Mouse (Mus musculus) lung, postnatal 36 days (tissue): ENCODE measurements at regions not wholly inside any gene's neighbourhood (a gene's known extent, or its start where the extent isn't known, plus 50 kb on each side); places are given as distances from the start of the nearest gene placed in this dataset.
"Not testable (repeated sequence)": the region's sequence is repeated elsewhere in the genome, so short reads cannot be mapped to it uniquely, and the experiment has no call there.

ENCODE experiments used
- DNase-seq: peaks from one replicate; pipeline ENCODE4 v3.0.0; 2022; ENCODE audit warnings: mixed read lengths

DNA sequence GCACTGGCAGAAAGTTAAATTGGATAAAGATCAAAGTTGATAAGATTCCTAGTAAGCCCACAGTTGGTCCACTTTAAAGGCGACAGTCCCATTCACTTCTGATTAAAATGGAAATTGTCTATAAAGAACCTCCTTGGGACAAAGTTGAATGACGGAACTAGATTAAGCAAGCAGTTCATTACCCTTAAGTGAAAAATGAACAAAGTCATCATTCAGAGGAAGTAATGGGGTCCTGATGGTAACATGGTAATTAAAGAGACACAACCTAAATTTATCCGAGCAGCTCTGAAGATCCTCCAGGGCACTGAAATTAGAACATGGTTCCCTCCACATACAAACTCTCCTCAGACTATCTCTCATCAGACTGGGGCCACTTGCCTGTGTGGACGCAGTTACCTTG, 116.4 kb upstream of the Nabp1 start:
- no peak for DNase-seq

DNA sequence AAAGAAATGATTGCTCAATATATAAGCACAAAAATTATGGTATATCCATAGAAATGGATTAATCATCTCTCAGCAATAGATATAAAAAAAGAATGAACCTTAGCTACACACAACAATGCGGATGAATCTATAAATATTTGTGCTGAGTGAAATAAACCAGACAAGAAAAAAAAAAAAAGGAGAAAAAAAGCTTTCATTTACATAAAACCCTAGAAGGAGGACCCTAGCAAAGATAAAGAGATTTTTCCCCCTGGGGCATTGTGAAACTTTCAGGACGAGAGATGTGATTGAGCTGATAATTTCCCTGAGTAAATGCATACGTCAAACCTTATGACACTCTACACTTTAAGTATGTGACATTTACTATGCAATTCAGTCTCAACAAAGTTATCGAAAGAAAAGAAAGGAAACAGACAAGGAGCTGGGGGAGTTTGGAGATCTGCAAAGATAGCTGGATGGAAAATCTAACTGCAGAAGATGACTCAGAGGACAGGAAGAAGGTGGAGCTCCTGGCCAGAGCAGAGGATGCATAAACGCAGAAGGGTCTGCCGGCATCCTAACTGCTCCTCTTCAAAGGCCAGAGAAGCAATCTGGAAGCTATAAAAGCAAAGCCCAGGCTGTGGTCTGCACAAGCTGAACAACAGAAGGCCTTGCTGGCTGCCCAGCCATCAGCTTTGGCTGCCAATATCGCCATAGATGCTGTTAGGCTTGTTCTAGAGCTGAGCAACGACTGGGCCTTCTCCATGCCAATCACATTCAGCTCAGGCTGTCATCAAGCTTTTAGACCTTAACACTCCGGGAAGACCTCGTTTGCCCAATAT, 115.6 kb upstream of the Nabp1 start:
- DNase-seq: no peak

DNA sequence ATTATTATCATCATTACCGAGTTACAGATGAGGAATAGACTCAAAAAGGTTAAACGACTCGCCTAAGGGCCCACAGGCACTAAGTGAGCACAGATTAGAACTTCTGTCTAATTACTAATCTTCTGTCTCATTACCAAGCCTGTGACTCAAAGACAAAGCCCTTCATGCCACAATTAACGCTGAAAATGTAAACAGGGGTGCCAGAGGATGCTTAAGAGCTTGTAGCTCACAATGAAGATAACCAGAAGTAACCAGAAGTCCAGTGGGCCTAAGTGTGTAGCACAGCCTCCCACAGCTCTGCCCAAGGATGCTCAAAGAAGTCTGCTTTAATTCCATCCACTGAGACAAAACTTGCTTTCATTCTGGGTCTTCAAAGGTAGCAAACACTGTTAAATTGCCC, 113.7 kb upstream of the Nabp1 start:
- no peak for DNase-seq

DNA sequence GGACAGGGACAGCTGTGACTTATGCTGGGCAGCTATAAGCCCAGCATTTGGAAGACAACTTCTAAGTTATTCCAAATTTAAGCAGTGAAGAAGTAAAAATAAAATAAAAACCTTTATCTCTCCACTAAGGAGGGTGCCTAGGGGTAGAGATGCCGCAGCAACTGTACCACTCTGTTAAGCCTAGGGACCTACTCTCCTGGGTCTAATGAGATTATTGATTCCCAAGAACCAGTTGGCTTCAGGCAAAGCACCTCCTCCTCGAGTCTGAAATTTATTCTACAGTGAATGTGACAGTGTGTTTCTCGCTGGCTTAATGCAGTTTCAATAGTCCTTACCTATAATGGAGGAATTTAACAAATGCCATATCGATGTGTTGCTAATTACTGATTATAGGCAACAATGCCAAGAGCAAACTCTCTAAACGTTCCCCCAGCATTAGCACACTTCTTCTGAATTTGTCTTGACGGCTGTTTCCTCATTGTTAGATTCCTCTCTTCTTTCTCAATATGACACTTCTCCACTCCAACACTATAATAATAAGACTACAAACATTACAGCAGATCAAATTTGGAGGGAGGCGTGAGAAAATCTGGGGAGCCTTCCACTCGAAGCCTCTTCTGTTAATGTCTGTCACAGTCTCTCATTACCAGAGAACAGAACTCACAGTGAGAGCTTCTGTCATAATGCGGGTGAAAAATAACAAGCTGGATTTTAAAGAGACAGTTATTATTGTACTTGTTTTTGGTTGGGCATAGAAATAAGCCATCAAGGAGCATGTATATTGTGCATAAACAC, 112.6 kb upstream of the Nabp1 start:
- DNase-seq: no peak

DNA sequence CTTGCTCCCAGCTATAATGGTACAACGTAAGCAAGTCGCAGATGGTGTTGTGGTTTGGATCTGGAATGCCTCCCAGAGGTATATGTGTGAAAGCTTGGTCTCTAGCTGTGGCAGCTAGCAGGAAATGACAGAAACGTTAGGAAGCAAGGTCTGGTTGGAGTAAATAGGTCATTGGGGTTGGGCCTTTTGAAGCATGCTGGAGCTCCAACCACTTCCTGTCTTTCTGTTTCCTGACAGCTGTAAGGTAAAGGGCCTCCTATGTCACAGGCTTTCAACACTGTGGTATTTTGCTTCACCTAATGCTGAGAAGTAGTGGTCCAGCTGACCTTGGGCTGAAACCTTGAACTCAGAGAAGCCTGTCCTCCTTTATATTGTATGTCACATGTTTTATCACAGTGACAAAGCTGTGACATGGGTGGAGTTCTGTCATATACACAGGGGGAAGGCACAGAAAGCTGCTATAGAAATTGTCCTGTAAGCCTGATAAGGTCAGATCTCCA, 106.8 kb upstream of the Nabp1 start:
- DNase-seq: peak; percentile 43

DNA sequence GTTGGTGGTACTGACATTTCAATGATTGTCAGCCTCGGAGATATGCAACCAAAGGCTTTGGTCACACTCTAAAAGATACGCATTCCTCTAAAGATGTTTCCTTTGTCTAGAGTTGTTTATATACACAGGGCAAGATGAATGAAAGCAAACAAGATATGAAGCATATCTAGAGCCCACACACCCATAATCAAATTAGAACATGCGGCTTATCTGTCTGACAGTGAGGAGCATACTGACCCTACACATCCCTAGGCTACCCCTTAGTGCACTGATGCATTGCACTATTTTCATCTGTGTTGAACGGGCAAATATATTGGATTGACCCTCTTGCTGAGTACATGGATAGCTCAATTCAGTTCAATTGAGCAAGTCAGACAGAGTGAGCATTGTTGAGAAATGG, 105.6 kb upstream of the Nabp1 start:
- DNase-seq: no peak

DNA sequence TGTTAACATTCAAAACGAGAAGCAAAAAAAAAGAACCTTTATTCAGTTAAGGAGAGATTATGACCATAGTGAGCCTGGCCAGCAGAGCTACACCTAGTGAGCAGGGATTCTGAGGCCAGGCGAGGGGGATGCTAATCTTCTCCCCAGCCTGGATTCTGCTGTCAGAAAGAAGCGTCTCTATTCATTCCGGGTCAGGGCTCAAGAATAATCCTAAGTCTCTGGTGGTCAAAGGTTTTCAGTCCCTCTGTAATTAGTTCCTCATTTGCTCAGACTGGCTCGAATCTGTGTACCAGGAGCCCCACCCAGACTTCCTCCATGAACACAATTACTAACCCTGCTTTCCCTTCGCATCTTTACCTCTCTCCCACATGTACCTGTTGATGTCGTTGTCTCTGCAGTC, 101.8 kb upstream of the Nabp1 start:
- DNase-seq: peak; percentile 26

DNA sequence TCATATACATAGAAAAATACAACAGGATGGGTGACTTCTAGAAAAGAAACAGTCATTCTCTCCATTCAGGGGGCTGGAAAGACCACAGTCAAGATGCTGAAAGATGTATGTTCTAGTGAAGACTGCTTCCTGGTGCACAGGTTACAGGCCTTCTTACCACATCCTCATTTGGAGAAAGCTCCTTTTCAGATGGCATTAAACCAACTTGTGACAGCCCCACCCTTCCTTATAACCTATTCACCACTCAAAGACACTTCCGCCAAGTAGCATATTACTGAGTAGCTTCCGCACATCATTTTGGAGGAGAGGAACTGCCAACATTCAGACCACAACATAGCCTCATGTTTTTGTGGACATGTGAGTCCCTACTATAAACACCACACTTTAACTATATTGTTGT, 99.5 kb upstream of the Nabp1 start:
- peak; percentile 50 for DNase-seq

DNA sequence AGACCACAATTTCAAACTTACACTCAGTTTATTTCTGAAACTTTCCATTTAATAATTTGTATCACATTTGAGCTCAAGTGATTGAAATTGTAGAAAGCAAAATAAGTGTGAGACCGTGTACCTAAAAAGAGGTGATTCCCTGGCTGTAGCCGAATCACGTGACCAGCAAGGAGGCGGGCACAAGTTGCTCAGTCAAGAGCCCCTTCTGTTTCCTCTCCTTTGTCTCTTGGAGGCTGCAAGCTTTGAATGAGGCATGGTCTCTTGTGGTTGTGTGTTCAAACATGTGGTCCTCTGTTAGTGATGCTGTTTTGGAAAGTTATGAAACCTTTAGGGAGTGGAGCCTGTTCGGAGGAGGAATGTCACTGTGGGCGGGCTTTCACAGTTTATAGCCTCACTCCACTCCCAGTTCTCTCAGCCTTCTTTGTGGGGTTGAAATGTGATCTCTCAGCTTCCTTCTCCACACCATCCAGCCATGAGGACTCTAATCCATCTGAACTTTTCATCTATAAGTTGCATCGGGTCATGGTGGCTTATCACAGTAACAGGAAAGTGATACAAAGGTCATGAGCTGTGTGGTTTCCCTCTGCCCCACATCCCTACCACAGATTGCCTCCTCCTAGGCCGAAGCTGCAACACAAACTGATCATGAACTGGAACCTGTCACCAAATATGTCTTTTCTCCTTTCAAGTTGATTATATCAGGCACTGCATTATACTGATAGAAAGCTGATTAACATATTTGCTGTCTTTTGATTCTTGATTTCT, 94.3 kb upstream of the Nabp1 start:
- DNase-seq: no peak

DNA sequence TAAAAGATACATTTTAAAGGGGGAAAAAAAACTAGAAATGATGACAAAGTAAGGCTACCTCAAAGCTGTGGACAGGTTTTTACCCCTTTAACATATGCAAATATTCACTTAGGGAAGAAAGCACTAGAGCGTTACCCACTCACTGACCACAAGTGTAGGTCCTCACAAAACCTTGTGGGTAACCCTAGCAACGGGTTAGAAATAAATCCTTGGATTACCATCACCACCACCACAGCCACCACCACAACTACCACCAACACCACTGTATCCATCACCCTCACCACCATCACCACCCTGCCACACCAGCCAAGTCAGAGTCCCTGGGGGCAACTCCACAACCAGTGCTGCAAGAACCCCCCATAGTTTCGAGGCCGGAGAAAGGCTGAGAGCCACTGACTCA, 91.4 kb upstream of the Nabp1 start:
- DNase-seq: no peak

DNA sequence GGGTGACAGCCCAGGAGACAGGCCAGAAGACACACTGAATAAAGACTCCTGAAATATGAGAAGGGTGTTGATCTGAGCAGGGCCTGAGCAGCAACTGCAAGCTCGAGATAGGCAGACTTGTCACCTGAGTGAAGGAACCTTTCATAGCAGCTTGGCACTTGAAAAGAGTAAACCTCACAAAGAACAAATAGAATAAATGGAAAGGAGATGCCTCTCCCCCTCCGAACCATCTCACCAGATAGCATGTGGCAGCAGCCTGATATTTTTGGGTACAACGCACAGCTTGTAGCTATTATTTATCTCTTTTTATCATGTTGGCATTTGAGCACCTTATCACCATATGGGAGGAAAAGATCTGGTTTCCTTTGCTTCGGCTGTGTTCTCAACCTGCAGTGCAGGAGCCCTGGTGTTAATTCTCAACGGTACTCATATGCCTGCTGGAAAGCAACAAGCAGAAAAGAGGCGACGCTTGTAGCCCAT, 88.0 kb upstream of the Nabp1 start:
- DNase-seq: no peak

DNA sequence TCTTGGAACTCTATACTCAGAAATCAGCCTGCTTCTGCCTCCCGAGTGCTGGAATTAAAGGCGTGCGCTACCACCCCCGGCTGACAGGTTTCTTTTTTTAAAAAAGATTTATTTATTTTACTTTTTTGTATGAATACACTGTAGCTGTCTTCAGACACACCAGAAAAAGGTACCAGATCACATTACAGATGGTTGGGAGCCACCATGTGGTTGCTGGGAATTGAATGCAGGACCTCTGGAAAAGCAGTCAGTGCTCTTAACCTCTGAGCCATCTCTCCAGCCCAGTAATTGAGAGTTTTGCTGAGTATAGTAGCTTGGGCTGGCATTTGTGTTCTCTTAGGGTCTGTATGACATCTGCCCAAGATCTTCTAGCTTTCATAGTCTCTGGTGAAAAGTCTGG, 78.4 kb upstream of the Nabp1 start:
- DNase-seq: not testable (repeated sequence)

DNA sequence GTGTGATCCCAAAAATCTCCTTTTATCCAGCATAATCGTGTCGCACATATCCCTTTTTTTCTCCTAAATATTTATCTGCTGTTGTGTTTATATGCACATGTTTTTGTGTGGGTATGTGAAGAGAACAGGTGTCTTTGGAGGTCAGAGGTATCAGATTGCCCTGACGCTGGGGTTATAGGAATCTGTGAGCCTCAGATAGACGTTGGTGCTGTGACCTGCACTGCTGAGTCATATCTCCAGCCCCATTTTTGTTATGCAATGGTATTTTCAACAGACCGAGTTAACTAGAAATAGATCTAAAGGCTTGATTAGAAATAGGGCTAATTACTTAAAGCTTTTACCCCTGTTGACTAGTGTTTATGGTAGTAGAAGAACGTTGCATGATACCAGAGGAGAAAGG, 75.5 kb upstream of the Nabp1 start:
- no peak for DNase-seq

DNA sequence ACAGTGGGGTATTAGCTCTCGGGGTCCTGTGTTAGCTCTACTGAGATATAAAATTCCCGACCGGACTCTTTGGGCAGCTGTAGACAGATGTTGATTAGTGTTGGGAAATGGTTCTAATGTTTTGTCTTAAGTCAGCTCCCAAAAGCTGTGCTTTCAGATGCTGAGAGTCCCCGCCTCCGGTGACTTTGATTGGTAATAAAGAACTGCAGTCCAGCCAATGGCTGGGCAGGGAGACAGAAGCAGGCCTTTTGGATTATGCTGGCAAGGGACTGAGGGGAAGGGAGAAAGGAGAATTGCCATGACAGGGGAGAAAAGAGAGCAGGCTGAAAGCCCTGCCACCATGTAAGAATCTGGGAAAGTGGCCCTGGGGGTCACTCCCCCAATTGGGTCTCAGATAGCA, 73.4 kb upstream of the Nabp1 start:
- no peak for DNase-seq

DNA sequence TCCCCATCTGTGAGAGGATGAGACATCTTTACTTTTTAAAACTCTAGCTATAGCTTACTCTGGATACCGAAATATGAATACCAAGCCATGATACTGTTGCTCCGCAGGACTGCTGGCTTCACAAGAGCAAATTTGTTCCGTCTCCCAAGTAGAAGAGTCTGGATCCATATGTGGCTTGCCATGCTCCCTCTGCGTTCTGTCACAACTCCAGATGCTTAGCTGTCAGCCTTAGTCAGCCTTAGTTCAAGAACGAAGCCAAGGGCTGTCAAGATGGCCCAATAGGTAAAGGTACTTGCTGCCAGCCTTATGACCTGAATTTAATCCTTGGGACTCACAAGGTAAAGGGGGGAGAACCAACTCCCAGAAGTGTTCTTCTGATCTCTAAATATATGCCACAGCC, 64.6 kb upstream of the Nabp1 start:
- DNase-seq: no peak

DNA sequence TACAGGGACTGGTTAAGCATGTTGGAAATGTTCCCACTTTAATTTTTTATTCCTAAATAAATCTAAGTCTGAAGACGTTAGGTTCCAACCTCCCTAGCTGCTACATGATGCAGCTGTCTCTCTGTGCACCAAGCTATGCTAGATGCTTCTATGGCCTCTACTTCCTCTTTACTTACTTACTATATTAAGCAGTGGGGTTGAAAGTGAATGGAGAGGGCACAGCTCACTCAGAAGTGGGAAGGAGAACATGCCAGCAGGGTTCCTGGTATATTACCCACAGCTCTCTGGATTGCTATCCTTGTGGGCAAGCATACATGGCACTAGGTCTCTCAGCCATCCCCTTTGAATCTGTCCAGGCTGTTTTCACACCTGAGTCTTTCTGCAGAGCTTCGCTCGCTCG, 61.4 kb upstream of the Nabp1 start:
- DNase-seq: no peak

DNA sequence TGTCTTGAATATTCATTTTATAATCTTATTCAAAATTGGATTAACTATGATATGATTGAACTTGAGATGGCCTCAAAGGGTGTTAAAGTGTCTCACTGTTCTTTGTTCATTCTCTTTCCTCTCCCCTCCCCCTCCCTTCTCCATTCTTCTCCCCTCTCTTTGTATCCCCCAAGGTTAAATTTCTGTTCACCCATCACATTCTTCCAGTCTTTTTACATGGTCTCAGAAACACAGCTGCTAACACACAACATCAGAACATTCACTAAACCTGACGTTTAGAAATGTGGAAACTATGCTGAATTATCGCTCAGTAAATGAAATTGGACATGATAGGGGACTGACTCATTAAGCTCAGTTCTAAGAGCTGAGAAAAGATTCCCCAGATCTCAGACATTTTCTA, 60.6 kb upstream of the Nabp1 start:
- DNase-seq: no peak

DNA sequence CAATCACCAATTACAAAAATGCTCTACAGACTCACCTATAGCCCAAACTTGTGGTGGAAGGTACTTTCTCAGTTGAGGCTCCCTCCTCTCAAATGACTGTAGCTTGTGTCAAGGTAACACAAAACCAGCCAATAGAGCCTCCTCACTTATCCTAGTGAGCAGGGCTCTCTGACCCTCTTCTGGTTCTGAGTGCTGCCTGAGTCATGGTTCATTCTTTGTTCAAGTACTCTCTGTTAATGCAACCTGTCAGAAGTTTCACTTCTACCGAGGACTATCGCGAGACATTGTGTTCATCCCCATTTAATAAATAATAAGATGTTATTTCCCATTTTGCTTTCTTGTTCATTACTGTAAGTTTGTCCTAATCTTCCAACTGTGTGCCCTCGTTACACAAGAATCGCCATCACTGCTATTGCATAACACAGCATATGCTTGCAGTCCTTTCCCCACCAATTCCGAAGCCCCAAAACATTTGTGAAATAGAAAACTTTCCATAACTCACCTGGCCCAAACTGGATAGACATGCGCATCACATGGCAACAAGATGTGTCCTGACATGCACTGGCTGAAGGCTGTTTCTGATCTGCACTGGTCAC, 59.6 kb upstream of the Nabp1 start:
- peak; percentile 46 for DNase-seq

DNA sequence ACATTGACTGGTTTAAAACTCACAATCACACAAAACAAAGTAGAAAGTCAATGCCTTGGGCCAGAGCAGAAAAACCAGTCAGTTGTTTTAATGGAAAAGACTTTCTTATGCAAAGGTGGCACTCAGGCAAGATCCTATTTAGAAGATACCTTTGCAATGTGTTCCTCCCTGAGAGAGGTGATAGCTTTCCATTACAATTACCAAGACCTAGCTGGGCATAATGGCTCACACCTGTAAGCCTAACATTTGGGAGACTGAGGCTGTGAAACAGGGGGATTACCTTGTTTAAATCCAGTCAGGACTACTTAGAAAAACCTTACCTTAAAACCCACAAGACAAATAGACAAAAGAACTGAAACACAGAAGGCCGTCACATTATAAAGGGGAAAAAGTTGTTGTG, 57.9 kb upstream of the Nabp1 start:
- DNase-seq: no peak

DNA sequence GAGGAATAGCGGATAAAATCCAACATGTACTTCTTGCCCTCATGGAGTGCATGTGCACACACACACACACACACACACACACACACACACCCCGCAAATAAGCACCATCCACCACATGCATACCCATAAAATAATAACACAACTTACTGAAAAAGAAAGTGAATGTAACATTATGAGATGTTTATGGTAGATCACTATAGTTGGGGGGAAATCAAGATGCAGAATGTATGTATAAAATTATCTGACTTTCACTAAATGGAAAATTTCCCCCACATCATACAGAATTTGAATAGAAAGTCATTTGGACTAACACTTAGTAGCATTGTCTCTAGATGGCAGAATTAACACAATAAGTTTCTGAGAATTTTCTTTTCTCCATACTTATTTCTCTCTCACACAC, 57.2 kb upstream of the Nabp1 start:
- DNase-seq: no peak

DNA sequence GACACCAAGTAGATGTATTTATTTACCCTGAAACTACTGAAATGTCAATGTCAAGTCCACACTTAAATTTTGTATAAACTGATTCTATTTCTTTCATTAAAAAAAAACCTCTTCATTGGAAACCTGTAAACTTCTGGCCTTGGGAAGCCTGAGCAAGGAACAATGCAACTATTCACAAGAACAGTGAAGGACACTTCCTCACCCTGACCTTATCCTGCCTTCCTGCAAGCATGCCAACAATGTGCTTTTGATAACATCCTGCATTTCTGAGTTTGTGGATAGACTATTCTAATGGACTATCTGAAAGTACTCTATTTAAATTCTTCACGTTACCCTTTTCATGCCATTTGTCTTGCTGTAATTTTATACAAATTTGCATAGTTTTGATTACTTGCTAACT, 53.1 kb upstream of the Nabp1 start:
- no peak for DNase-seq

DNA sequence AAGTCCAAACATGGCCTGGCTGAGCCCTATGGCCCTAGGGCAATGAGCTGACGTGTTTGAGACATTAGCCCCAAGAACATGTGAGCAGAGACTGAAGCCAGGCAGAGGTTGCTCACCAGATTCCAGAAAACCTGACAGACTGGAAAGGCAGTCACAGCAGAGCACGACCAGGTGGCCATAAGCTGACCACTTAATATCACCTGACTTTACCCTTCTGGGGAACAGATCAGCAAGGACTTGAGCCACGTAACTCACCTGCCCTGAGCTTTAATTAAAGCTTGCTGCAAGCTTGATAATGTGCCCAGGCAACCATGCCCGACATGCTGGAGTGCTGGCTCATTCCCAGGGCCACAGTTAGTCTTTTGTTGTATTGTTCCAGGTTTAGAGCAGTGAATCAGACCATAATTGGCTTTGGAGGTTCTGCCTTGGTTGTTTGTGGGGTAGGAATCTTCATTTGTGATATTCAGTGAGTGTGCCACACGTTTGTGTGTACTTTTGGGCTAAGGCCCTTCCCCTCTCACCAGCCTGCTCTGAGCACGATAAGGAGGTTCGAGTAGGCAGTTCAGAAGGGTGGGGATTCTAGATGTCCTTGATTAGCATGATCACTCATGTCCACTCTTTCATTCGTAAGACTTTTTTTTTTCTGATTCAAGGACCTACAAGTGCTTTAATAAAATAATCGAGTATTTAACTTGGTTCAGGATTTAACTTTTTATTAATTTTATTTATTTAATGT, 52.1 kb upstream of the Nabp1 start:
- DNase-seq: peak; percentile 61
